Mouse (Mus musculus) spleen, postnatal 36 days (tissue): ENCODE data around the gene Lig3.
A peak's percentile ranks its signal among the peaks of the same experiment; 100 is the strongest.
"Not testable (repeated sequence)": the region's sequence is repeated elsewhere in the genome, so short reads cannot be mapped to it uniquely, and the experiment has no call there.

Experiments
- DNase-seq, 2 experiments: peaks; one replicate each; pipeline ENCODE4 v3.0.0; 2022; ENCODE audit warnings: low spot score in 2 of 2, mixed read lengths in 1 of 2

Gene Lig3

DNA sequence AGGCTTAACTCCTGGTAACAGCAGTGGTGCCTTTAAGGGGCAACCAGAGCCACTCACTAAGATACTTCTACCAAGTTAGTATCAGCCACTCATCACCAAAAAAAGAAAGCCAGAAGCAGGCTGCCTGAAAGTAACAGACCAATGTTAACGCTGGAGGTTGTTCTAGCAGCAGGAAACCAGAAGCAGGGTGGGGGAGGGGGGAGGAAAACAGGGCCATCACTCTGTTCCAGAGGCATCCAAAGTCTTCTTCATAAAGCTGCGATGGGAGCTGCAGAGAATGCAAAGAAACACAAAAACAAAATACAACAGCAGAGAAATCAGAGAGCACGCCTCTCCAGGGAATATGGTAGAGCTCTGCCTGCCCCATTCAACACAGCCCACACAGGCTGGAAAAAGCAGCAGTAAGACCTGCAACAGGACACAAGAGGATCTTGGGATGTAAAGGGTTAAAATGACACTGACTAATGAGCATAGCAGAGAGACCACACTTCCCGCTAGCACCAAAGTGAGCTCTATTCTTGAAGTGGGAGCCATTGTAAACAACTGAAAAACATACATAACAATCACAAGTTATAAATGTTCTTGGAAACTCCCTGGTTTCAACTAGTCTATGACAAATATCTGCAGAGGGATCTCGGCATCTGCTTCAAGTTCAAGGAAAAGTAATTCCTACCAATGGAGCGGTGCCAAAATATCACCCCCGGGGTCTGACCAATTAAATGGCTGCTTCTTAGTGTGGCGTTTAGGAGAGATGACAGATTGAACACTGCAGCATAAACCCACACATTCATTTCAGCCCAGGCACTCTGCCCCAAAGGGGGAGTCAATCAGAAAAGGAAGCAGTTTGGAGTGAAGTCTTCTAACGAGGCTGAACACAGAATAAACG lies 50.3 kb downstream of the Lig3 start:
- DNase-seq, result no peak

DNA sequence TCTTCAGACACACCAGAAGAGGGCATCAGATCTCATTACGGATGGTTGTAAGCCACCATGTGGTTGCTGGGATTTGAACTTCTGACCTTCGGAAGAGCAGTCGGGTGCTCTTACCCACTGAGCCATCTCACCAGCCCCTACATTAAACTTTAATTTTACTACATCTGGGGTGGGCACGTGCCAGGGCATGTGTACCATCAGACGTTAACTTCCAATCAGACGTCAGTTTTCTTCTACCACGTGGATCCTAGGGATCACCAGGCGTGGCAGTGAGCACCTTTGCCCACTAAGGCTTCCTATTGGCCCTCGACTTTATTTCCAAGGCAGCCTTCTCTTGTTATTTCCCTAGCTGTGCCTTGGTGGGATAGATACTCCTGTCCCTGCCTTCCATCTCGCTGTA lies 51.5 kb downstream of the Lig3 start:
- not testable (repeated sequence) for DNase-seq

- no peak for DNase-seq
Observed at GRCm38 (mm10) chr11:82833929-82834328, 53.0 kb downstream of the Lig3 start.

GRCm38 (mm10) chr11:82834359-82834758 lies 53.5 kb downstream of the Lig3 start:
- not testable (repeated sequence) for DNase-seq

GRCm38 (mm10) chr11:82835616-82836432 lies 54.9 kb downstream of the Lig3 start:
- DNase-seq, result no peak

- no peak for DNase-seq
Observed at GRCm38 (mm10) chr11:82837192-82837591, 56.3 kb downstream of the Lig3 start.

GRCm38 (mm10) chr11:82837848-82838247 lies 56.9 kb downstream of the Lig3 start:
- DNase-seq, result no peak

- no peak for DNase-seq
Observed at GRCm38 (mm10) chr11:82838511-82838910, 57.6 kb downstream of the Lig3 start.

DNA sequence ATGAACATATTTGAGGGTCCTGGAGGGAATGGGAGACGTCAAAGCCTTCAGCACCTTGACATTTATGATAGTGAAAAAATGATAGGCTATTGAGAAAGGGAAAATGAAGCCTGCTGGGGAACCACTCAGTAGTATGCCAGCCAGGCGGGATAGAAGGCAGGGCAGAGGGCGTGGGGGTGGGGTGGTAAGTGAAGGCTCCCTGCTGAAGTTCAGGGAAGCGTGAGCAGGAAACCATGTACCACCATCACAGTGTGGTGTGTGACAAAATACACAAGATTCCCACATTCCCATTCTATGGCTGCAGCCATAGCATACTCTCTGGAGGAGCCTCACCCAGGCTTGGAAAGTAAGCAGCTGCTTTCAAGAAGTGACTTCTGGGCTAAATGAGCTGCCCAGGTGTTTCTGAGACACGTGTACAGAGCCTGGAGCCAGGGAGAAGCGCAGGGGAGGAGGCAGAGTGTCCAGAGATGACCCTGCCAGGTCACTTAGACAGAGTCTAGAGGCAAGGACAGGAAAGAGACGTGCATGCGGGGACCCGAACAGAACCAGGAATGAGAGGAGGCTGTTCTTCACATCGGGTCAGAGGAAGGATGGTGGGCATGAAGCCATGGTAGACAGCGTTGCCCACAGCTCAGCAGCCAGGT lies 64.0 kb downstream of the Lig3 start:
- DNase-seq, result no peak

GRCm38 (mm10) chr11:82845415-82846078 lies 64.6 kb downstream of the Lig3 start:
- DNase-seq, result peak; percentile 51 to 72

DNA sequence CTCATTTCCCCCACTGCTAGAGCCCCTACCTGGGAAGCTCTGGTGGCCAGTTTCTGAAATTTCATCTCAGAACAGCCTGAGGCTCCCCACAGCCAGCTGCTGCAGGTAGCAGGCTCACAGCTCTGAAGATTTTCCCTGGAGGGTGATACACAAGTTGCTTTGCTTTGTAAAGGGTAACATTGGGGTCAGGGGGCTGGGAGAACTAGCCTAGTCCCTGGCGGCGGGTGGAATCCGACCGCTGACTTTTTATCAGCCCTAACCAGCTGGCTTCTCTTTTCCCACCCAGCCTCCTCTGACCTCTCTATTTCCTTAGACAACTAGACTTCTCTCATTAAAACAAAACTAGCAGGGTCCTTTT lies 65.2 kb downstream of the Lig3 start:
- DNase-seq, result peak; percentile 34 to 64

GRCm38 (mm10) chr11:82846938-82847337 lies 66.0 kb downstream of the Lig3 start:
- no peak for DNase-seq

DNA sequence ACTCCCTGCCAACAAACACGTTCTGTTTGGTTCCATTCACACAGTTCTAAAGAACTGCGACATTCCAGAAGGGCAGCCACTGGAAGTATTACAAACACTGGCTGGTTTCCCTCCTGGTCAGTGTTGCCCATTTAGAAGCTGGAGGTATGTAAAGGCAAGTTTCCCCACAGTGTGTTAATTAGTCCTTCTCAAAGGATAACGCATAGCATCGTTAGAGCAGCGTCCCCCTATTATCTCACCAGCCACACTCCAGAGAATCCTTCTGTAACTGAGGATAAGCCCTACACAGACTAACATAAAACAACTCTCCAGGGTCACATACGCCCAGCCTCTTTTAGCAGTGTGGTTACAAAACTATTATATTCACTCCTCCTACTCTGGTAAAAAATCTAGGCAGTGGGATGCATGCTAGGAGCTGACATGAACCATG lies 66.7 kb downstream of the Lig3 start:
- peak; percentile 41 to 75 for DNase-seq

DNA sequence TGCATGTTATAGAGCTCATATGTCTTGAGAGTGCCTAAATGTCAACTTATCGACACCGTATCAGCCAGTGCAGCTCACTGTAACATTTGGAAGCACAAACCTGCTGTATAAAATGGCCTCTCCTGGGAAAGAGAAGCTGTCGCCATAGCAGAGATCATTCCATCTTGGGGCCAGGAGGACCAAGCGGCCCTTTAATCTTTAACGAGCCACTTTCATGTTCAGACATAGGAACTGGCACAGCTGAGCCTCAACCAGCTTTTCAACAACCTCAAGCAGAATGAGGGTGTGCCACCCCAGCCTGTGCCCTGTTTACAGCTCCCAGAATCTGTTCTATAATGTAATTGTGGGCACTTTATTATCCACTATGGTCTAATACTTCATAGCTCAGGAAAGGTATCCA lies 69.4 kb downstream of the Lig3 start:
- DNase-seq, result no peak

GRCm38 (mm10) chr11:82852115-82852514 lies 71.2 kb downstream of the Lig3 start:
- DNase-seq, result no peak

- no peak for DNase-seq
Observed at GRCm38 (mm10) chr11:82852540-82852939, 71.6 kb downstream of the Lig3 start.

- DNase-seq, result no peak
Observed at GRCm38 (mm10) chr11:82852958-82853357, 72.0 kb downstream of the Lig3 start.
